Mouse (Mus musculus): ENCODE results near the gene Tmem163. TPM values are rescaled to one million over a fixed set of nuclear protein-coding genes. Genes with fewer than 3 reads are reported as not detected.
A peak's percentile ranks its signal among the peaks of the same experiment; 100 is the strongest.

The Tmem163 gene
- polyA plus RNA-seq, 1 experiment = 53.4 TPM

DNA sequence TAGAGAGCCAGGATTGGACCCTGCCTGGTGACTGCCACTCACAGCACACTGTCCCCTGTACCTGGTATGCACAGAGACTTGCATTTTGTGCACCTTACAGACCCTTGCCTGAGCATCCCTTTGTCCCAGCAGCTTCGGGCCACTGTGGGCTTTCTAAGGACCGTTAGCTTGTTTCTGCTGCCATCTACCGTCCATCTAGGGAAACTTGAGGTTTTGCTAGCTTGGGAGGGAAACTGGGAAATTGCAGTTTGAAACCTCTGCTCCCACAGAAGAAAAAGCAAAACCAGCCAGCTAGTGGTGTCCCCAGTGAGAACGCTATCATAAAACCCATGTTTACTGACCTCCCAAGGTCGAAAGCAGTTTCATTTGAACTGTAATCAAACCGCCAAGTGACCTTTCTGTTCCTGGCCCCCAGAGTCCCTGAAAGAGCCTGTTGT lies 220.3 kb downstream of the Tmem163 start:
- TF ChIP-seq CTCF (IDR thresholded peaks at IDR 0.05; ENCODE audit: borderline replicate concordance, extremely low read depth, insufficient read depth, insufficient read length) = peak; percentile 89
- TF ChIP-seq POLR2A (IDR thresholded peaks at IDR 0.05; ENCODE audit: borderline replicate concordance, extremely low read depth, insufficient read depth, insufficient read length, poor library complexity, severe bottlenecking) = no peak
- DNase-seq (ENCODE audit: low read depth) = peak; percentile 95

DNA sequence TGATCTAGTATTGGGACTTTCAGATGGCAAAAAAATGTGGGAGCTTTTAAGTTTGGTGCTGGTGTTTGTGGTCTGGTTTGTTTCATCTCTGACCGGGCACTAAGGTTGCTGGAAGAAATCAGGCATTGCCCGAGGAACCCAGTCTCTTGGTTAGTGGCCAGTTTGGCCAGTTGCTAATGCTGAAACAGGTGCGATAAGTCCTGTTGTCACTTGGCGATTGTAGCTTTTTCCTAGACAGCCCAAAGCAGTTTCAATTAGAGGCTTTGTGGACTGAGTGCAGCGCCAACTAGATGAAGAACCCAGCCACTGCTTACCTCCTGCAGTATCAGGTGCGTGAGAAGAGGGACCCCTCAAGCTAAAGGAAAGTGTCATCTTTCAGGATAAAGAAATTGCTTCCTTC lies 226.0 kb downstream of the Tmem163 start:
- TF ChIP-seq POLR2A (IDR thresholded peaks at IDR 0.05; ENCODE audit: borderline replicate concordance, extremely low read depth, insufficient read depth, insufficient read length, poor library complexity, severe bottlenecking) = no peak
- no peak for TF ChIP-seq CTCF (IDR thresholded peaks at IDR 0.05; ENCODE audit: borderline replicate concordance, extremely low read depth, insufficient read depth, insufficient read length)
- DNase-seq (ENCODE audit: low read depth) = no peak

- no peak for TF ChIP-seq CTCF (IDR thresholded peaks at IDR 0.05; ENCODE audit: borderline replicate concordance, extremely low read depth, insufficient read depth, insufficient read length)
- no peak for TF ChIP-seq POLR2A (IDR thresholded peaks at IDR 0.05; ENCODE audit: borderline replicate concordance, extremely low read depth, insufficient read depth, insufficient read length, poor library complexity, severe bottlenecking)
- DNase-seq (ENCODE audit: low read depth) = no peak
Observed at GRCm38 (mm10) chr1:127444836-127445485, 234.4 kb downstream of the Tmem163 start.

DNA sequence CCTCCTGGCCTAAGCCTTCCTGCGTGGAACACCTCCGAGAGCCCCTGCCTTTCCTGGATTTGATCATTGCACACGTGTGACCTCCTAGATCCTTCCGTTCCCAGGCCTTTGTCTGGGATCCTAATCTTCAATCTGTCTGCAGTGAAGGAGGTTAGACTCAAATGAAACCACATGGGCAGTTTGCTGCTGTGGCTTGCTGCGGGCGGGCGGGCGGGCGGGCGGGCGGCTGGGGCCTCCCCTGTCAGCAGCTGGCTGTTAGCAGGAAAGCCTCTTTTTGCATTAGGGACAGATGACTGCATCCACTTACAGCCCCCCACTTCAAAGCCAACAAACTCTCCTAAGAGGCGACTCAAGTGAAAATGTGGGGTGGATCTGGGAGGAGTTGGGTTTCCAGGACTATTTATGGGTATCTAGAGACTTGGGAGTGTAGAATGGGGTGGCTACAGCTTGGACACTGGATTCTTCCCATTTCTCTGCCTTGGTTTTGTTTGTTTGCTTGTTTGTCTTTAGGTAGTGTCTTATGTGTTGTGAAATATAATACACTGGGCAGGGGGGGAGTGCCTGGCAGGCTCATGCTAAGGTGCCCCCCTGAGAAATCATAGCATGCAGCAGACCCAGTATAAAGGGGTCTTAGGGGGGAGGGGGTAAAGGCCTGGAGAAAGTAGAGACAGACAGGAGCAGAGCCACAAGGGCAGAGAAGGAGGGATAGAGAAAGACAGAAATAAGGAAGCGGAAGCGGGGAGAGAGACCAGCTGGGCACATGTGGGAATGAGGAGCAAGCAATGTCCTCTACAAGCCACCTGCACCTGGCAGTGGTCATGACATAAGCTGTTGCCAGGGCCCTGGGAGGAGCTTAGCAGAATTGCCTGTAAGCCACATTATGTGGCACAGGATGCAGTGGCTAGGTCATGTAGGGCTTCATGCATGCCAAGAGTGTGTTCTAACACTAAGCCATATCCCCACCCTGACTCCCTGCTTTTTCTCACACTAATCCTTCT lies 236.2 kb downstream of the Tmem163 start:
- TF ChIP-seq CTCF (IDR thresholded peaks at IDR 0.05; ENCODE audit: borderline replicate concordance, extremely low read depth, insufficient read depth, insufficient read length) = no peak
- no peak for TF ChIP-seq POLR2A (IDR thresholded peaks at IDR 0.05; ENCODE audit: borderline replicate concordance, extremely low read depth, insufficient read depth, insufficient read length, poor library complexity, severe bottlenecking)
- peak; percentile 79 for DNase-seq (ENCODE audit: low read depth)

DNA sequence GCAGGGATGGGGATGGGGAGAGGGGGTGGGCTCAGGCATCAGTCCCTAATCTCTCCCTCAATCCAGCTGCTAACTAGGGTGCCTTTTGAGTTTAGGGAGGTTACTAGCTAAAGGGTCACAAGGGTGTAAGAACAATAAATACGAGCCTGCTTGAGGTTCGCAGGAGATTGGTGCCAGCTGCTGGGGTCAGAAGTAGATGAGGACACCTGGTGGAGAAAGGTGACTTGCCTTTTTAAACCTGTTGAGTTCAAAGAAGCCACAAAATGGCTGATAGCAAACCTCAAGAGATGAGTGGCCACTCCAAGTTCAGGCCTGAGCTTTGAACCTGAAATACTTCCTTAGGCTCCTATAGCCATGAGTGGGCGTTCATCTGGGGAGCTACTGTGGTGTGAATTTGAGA lies 237.6 kb downstream of the Tmem163 start:
- TF ChIP-seq POLR2A (IDR thresholded peaks at IDR 0.05; ENCODE audit: borderline replicate concordance, extremely low read depth, insufficient read depth, insufficient read length, poor library complexity, severe bottlenecking) (no peak), CTCF (IDR thresholded peaks at IDR 0.05; ENCODE audit: borderline replicate concordance, extremely low read depth, insufficient read depth, insufficient read length) (no peak)
- DNase-seq (ENCODE audit: low read depth) = no peak

DNA sequence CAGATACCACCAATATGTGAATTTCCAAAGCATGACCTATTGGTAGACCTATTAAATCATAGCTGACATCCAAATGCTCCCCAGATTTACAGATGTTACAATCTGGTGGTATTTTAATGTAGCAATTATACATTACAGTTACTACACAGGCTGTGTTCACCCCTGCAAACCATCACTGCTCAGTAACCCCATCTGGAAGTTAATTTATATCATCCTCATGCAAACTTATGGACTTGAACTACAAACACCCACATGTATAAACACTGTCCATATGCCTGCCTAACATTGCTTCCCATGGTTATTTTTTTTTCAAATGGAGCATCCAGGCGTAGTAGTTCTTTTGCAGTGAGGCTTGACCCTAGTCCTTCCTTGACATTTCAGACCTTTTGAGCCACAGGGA lies 238.3 kb downstream of the Tmem163 start:
- TF ChIP-seq CTCF (IDR thresholded peaks at IDR 0.05; ENCODE audit: borderline replicate concordance, extremely low read depth, insufficient read depth, insufficient read length) (no peak), POLR2A (IDR thresholded peaks at IDR 0.05; ENCODE audit: borderline replicate concordance, extremely low read depth, insufficient read depth, insufficient read length, poor library complexity, severe bottlenecking) (no peak)

GRCm38 (mm10) chr1:127439452-127439891 lies 239.9 kb downstream of the Tmem163 start:
- TF ChIP-seq CTCF (IDR thresholded peaks at IDR 0.05; ENCODE audit: borderline replicate concordance, extremely low read depth, insufficient read depth, insufficient read length) (no peak), POLR2A (IDR thresholded peaks at IDR 0.05; ENCODE audit: borderline replicate concordance, extremely low read depth, insufficient read depth, insufficient read length, poor library complexity, severe bottlenecking) (no peak)
- DNase-seq (ENCODE audit: low read depth) = no peak

More for the DNA sequence above, 238.3 kb downstream of the Tmem163 start:
- no peak for DNase-seq (ENCODE audit: low read depth)

GRCm38 (mm10) chr1:127437091-127437490 lies 242.3 kb downstream of the Tmem163 start:
- DNase-seq (ENCODE audit: low read depth) = no peak
- TF ChIP-seq POLR2A (IDR thresholded peaks at IDR 0.05; ENCODE audit: borderline replicate concordance, extremely low read depth, insufficient read depth, insufficient read length, poor library complexity, severe bottlenecking) (no peak), CTCF (IDR thresholded peaks at IDR 0.05; ENCODE audit: borderline replicate concordance, extremely low read depth, insufficient read depth, insufficient read length) (no peak)

Other genes starting within 250 kb of the Tmem163 start
- not detected in 2 replicates for gene Acmsd, start 49.9 kb upstream of the Tmem163 start, polyA plus RNA-seq (2012; rRNA removed)
- 65.7 and 68.7 TPM in 2 replicates for gene Ccnt2, start 94.6 kb upstream of the Tmem163 start, polyA plus RNA-seq (2012; rRNA removed)
- 0.33 and 0.75 TPM in 2 replicates for gene Map3k19, start 175.5 kb upstream of the Tmem163 start, polyA plus RNA-seq (2012; rRNA removed)
- 15.5 and 20.5 TPM in 2 replicates for gene Rab3gap1, start 189.2 kb upstream of the Tmem163 start, polyA plus RNA-seq (2012; rRNA removed)